Mouse (Mus musculus) kidney, postnatal 14 days (tissue): Measurements from ENCODE around the gene Arl2bp.

Experiments used
- DNase-seq: peaks from one replicate; pipeline ENCODE4 v3.0.0; 2022; ENCODE audit warnings: mixed read lengths

Gene Arl2bp

GRCm38 (mm10) chr8:94695994-94696384 is 29.6 kb downstream of the Arl2bp start, which contains the start of gene Pllp:
Gene Pllp (minus strand): TSS chr8:94696278.
- DNase-seq: peak; percentile 75

GRCm38 (mm10) chr8:94696566-94696965 is 30.2 kb downstream of the Arl2bp start:
- DNase-seq: no peak

- no peak for DNase-seq
Observed at GRCm38 (mm10) chr8:94697956-94698355, 31.6 kb downstream of the Arl2bp start.

GRCm38 (mm10) chr8:94699366-94699765 is 33.0 kb downstream of the Arl2bp start:
- no peak for DNase-seq

- DNase-seq: no peak
Observed at GRCm38 (mm10) chr8:94700421-94700935, 34.1 kb downstream of the Arl2bp start.

- no peak for DNase-seq
Observed at GRCm38 (mm10) chr8:94702156-94702555, 35.8 kb downstream of the Arl2bp start.

GRCm38 (mm10) chr8:94702844-94703813 is 36.7 kb downstream of the Arl2bp start:
- DNase-seq: peak; percentile 87

GRCm38 (mm10) chr8:94703972-94704668 is 37.7 kb downstream of the Arl2bp start:
- DNase-seq: peak; percentile 97

- no peak for DNase-seq
Observed at GRCm38 (mm10) chr8:94704669-94704984, 38.2 kb downstream of the Arl2bp start.

- no peak for DNase-seq
Observed at GRCm38 (mm10) chr8:94705581-94706245, 39.3 kb downstream of the Arl2bp start.

GRCm38 (mm10) chr8:94706732-94707395 is 40.5 kb downstream of the Arl2bp start:
- peak; percentile 39 for DNase-seq

GRCm38 (mm10) chr8:94710336-94710735 is 43.9 kb downstream of the Arl2bp start:
- DNase-seq: no peak

GRCm38 (mm10) chr8:94711160-94711718 is 44.8 kb downstream of the Arl2bp start:
- DNase-seq: peak; percentile 51

- no peak for DNase-seq
Observed at GRCm38 (mm10) chr8:94714556-94714955, 48.2 kb downstream of the Arl2bp start.

- peak; percentile 55 for DNase-seq
Observed at GRCm38 (mm10) chr8:94715871-94716270, 49.5 kb downstream of the Arl2bp start.

- DNase-seq: peak; percentile 51
Observed at GRCm38 (mm10) chr8:94716841-94717240, 50.4 kb downstream of the Arl2bp start.
